Mouse (Mus musculus) kidney, adult 9 months (tissue): ENCODE data around the gene Cd276.
A peak's percentile ranks its signal among the peaks of the same experiment; 100 is the strongest.

Experiments
- DNase-seq: peaks from one replicate; pipeline ENCODE4 v3.0.0; 2022

Cd276 gene

DNA sequence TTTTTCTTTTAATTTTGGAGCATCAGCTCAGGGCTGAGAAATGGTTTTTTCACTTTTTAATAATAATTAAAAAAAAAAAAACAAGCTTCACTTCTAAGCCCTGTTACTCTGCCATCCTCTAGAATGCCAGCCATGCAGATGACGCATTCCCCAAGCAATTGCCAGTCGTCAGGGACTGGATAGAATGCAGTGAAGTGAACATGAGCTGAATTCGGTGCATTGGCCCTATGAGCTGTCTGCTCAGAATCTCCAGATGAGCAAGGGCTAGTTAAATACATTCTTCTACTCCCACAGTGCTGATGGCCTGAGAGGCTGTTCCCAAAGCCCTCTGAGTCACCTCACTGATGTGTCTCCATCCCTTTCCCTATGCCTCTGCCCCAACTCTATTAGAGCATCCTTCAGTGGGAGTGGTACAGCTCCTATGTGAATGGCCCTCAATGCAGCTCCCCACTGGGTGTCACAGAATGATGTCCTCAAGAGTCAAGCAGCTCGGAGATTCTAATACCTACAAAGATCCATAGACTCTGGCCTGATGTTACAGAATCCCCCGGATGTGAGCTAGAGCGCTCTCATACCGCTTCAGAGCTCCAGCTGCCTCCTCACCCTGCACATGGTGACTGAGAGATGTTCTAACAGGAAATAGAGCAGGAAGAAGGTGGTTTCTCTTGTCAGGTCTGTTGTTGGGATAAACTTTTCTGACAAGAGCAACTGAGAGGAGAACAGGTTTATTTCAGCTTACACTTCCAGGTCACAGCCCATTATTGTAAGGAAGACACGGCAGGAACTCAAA, 47.8 kb downstream of the Cd276 start:
- no peak for DNase-seq

- DNase-seq = no peak
Measured at GRCm38 (mm10) chr9:58500946-58501345, 54.3 kb downstream of the Cd276 start.

DNA sequence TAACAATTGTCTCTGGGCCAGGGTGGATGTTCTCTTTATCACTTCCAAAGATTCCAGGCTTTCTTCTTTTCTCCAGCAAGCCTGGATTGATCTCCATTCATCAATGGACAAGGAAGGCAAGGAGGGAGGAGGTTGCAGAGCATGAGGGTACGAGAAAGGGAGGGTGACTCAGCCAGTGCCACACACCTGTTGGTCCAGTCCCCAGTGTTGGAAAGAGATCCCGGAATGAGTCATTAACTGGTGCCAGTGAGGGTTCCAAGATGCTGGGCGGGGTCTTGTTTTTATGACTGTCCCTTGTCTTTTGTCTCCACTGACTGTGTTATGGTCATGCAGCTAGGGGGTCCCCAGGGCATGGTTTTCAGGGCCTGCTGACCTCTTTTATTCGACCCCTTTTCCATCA, 57.3 kb downstream of the Cd276 start:
- DNase-seq = no peak

DNA sequence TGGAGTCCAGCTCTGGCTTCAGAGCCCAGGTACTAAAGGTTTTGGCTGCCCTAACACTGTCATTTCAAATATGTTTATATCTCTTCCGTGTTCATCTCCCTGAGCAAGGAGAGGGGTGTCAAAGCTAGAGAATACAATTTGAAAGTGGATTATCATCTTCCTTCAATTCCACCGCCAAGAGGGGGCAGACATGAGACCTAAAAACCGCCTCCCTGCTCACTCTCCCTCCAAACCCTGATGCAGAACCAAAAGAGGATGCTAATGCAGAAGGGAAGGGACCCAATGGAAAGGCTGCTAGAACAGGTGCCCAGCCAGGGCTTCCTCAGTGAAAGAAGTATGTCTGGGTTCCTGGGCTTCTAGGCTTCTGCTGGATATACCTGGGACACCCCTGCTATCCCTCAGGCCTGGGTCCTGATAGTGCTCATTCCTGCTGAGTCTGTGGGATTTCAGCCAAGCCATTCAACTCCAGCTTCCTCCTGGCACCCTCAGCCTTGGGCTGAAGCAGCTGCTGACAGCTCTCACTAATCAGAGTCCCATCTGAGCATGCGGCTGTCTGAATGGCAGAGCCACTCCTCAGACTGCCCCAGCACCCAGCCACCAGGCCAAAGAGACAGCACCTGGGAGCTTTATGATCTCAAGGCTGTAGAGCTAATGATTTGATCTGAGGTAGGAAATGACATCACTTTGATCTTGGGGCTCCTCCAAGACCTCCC, 58.6 kb downstream of the Cd276 start:
- DNase-seq = no peak

DNA sequence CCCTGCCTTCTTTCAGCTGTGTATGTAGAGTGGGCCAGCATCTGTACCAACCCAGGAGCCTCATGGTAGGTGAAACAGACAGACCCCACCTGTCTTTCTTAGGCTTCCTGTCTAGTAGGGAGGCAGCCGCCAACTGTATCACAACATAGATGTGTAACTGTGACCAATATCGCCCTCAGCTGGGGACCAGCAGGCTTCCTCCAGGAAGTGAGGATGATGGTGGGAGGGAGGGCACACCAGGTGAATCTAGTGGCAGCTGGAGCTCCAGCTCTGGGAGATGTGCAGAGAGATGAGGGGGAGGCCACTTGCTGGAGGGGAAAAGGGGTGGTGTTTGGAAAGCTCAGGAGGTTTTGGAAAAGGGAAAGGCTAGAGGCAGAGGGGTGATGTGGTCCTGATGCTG, 60.2 kb downstream of the Cd276 start:
- no peak for DNase-seq

- no peak for DNase-seq
Measured at GRCm38 (mm10) chr9:58490391-58490790, 64.8 kb downstream of the Cd276 start.

DNA sequence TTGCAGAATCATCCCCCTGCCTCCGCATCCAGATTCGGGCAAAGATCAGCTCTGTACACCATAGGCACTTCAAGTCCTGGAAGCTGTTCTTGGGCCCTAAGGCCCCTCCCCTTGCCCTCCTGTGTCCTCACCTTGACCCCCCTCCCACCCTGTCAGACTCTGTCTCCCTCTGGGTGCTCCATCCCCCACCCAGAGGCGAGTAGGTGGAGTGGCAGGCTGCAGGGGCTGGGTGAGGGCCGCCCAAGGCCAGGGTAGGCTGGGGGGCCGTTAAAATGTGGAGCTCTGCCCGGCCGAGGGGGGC, 65.4 kb downstream of the Cd276 start:
- DNase-seq = no peak

DNA sequence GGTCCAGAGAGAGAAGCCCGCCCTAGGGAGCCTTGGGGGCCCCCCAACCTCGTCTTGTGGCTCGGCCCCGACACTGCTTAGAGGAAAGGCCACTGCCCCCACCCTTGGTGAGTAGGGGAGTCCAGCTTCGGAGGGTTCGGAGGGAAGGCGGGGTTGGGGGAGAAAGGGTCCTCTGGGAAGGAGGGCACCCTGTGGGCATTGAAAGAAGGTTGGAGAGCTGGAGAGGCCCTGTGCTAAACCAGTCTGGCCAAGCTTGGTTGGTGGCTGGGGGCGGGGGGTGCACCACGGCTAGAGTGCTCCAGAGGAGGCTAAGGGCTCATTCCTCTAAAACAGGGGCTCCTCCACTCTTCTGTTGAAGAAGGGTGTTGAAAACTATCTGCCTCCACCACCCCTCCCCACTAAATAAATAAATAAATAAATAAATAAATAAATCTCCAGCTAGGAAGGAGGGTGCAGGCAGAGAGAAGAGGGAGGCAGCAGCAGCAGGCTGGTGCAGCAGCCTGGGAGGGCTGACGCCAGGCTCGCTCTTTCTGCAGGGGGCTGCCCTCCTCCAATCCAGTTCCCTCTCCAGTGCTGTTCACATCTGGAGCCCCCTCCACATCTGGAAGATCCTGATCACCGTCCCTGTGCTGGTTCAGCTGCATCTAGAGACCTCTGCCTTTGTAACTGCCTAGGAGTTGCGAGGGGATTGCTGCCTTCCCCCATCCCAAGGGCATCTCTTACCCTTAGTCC, 65.9 kb downstream of the Cd276 start:
- DNase-seq = no peak

DNA sequence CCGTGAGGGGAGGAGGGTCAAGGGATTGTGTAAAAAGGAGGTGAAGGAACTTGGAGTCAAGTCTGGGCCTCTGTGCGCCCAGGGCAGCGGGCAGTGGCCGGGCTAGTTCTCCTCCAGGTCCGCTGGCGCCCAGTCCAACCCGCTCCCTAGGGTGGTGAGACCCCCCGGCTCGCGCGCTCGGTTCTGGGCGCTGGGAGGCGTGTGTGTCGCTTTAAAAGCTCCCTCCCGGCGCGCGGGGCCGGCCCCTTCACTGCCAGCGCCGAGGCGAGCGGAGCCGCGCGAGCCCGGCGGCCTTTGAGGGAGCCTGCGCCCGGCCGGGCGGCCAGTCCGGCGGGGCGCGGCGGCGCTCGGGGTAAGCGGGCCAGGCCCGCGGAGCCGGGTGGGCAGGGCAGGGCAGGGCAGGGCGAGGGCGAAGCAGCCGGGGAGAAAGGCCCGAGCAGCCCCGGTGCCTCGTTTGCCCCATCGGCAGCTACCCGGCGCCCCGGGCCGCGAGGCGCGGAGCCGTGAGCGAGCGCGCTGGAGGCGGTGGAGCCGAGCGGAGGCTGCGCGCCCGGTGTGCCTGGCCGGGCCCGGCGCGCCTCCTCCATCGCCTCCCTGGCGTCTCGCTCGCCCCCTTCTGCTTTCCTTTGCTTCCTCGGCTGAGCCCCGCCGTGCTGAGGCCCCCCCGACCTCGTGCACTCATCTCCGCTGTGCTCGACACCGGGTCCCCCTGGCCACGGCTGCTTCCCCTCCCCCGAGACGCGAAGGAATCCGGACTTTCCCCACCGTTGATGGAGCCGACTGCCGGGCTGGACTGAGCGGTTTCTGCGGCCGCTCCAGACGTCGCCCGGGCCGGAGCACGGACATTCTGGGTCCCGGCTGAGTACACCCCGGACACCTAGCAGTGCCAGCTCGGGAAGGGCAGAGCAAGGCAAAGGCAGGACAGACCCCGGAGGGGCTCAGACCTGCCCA, 67.1 kb downstream of the Cd276 start, which contains the start of gene Insyn1:
Gene Insyn1, plus strand, starts transcription at position 753 of the 951 bp plus-strand sequence.
- DNase-seq = peak; percentile 10

- DNase-seq = no peak
Measured at GRCm38 (mm10) chr9:58487076-58487475, 68.2 kb downstream of the Cd276 start.
